In the genomic region with DNA sequence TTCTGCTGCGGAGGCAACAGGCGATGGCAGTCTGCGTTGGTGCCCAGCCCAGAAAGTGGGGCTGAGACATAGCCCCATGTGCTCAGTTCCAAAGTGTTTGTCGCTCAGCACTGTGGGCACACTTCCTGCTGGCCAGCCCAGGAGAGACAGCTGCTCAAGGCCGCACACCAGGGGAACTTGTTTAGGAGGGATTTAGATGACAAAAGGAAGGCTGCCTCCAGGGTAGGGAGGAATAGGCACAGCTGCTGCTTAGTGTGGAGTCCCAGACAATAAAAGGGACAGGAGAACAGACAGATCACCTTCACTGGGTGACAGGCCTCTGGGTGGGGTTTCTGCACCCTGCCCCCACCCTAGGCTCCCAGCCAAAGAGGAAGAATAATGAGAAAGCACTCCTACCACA, we compare ENCODE assay signal across 8 mouse cellular contexts.
DNase-seq lines count a peak whose midpoint lies in the region; ATAC-seq lines count a peak whose summit lies in the region.

No protein-coding gene starts in this region.

- intact Hi-C loops in left cerebral cortex, postnatal 25 days (cut with DNase I), result no loop called here
- intact Hi-C loops in heart, postnatal 36 days (cut with DNase I), result no loop called here

- peak; percentile 12 to 39; a peak in 1 of 4 replicates for ATAC-seq in hematopoietic stem cell, adult 5-6 weeks (replicated peaks in 1 of 2; ENCODE audit: insufficient read depth in 1 of 2, low FRiP score in 2 of 2, low TSS enrichment in 1 of 2, low read depth in 1 of 2, poor library complexity in 2 of 2, severe bottlenecking in 2 of 2)
- no peak for ATAC-seq in activated CD4-positive, CD25-positive, alpha-beta regulatory T cell, adult 4 months

- peak; percentile 64 for DNase-seq in retina, postnatal 1 day
- DNase-seq in retina, embryonic 14.5 days (ENCODE audit: low spot score), result no peak
- DNase-seq in left cerebral cortex, postnatal 25 days (ENCODE audit: low spot score in 2 of 2), result peak; percentile 12 to 75
- peak; percentile 49 for DNase-seq in right cerebral cortex, postnatal 4 days
- DNase-seq in heart, postnatal 36 days, result no peak
- no peak for DNase-seq in cerebellum, adult 9-10 months

Comparison
In these comparisons a context has a peak if more than half of its experiments do, and no peak if none do; other contexts are left out.
1. DNase-seq: peak in retina, postnatal 1 day (single experiment), left cerebral cortex, postnatal 25 days (2 of 2) and right cerebral cortex, postnatal 4 days (single experiment); none in retina, embryonic 14.5 days (single experiment), heart, postnatal 36 days (0 of 2) and cerebellum, adult 9-10 months (single experiment).